Mouse (Mus musculus): ENCODE measurements around the gene Osbpl9.

Gene Osbpl9

DNA sequence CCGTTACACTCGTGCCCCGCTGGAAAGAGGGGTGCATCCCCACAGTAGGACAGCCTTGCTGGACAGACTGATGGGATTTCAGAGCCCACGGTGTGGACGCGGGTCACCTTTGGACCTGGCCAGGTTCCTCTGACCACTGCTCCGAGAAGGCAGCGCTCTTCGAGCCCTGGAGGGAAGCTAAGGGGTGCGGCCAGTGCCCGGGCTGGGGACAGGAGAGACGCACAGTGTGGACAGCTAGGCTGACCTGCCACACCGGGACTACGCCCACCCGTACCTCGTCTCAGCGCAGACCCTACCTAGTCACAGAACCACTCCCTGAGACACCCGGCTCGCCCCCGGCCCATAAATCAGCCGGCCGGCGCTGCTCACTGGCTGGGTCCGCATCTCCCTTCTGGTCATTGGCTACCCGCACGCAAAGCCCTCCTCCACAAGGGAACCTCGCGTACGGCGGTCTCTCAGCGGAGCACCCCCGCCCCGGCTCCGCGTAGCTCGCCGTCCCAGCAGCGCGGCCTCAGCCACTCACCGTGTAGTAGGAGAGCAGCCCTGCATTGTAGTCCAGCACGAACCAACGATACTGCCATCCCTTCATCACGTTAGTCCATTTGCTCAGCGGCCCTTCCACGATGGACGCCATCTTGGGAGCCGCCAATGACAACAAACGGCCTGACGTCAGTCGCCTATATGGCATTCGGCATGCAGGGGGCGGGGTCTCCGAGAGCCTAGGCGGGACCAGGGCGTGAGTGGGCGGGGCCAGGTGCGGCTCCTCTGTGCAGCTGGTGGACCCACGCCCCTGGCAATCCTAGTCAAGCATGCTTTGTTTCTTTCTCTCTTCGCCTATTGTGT, at the start of gene Osbpl9:
TSS of gene Osbpl9 (minus strand) at position 691 of the 843 bp plus-strand sequence.
- peak; percentile 99 for DNase-seq (ENCODE audit: inconsistent ontology term)

- no peak for DNase-seq (ENCODE audit: inconsistent ontology term)
Measured at GRCm38 (mm10) chr4:109251605-109252004, 49.5 kb upstream of the Osbpl9 start.

GRCm38 (mm10) chr4:109245016-109245620, 43.0 kb upstream of the Osbpl9 start:
- DNase-seq (ENCODE audit: inconsistent ontology term): no peak

DNA sequence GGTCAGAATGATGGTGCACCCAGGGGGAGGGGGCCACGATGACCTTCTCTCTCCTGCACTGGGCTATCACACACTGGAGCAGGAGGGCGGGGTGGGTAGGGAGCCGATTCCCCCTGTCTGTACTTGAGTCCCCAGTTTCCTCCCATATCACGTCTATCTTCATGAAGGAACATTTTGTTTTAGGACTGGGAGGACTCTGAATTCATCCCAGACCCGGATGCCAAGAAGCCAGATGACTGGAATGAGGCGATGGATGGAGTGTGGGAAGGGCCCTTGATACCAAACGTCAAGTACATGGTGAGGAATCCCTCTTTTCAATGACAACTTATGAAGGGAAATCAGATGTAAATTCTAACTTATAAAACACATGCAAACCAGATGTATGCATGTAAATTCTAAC, 42.4 kb upstream of the Osbpl9 start:
- DNase-seq (ENCODE audit: inconsistent ontology term): no peak

DNA sequence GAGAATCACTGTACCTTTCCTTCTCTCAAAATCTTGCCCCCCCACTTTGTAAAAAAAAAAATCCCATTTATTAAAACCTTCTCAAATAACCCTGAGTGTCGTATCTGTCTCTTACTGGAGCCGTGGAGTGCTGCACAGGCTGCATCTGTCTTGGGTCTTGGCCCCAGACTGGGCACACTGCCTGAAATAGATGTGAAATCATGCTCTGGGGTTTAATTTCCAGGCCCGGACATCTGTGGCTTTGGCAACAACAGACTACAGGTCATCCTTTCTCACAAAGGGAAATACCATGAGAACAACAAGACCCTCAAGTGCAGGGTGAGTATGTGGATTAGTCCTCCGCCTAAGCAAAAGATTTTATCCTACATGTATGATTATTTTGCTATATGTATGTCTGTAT, 39.9 kb upstream of the Osbpl9 start:
- DNase-seq (ENCODE audit: inconsistent ontology term): peak; percentile 87

GRCm38 (mm10) chr4:109241221-109241620, 39.1 kb upstream of the Osbpl9 start:
- DNase-seq (ENCODE audit: inconsistent ontology term): no peak

GRCm38 (mm10) chr4:109238428-109239268, 36.6 kb upstream of the Osbpl9 start:
- peak; percentile 45 for DNase-seq (ENCODE audit: inconsistent ontology term)

DNA sequence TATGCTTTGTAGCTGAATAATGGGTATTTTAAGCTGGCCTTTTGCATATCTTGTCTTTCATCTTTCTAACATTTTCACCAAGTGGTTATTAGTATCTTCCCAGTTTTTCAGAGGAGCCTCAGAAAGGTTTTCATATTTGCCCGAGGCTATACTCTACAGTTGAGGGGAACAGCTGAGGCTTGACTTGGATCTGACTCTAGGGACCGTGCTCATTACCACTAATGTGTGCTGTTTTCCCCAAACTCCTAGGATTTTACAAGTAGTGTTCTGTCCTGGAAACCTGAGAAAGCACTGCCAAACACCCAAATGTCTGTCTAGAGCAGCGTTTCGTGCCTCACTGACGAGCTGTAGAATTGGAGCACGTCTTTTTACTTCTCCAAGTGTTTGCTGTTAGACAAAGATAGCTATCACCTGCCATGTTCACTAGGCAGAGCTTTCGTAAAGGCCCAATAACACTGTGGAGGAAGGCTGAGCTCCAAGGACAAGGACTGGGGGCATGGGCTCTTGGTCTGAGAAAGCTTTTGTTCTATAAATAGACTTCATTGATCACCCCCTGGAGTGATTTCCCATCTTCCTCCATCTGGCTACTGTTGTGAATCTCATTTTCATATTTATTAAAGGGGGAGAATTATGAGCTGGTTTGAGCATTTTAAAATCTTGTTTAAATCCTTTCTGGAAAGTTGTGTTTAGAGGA, 34.3 kb upstream of the Osbpl9 start:
- DNase-seq (ENCODE audit: inconsistent ontology term): no peak

DNA sequence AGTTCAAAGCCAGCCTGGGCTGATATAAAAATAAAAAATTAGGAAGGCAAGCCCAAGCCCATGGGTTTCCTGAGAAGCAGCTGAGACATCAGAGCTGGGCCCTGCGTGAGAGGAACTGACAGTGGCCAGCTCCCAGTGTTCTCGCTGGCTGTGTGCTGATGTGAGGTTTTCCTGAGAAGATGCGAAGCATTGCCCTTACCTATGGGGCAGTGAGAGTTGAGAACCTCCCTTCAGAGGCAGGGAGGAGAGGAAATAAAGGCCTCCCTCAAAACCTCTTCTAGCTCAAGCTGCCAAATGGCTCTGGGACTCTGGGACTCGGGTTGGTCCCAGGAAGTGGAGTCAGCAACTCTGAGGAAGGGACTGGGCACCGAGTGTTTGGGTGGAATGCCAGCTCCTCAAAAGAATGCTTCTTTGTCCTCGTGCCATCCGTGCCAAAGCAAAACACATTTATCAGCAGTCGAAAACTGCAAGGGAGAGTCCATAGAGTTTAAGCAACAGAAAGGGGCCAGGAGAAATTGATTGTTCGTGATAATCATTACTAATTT, 32.8 kb upstream of the Osbpl9 start:
- peak; percentile 80 for DNase-seq (ENCODE audit: inconsistent ontology term)

DNA sequence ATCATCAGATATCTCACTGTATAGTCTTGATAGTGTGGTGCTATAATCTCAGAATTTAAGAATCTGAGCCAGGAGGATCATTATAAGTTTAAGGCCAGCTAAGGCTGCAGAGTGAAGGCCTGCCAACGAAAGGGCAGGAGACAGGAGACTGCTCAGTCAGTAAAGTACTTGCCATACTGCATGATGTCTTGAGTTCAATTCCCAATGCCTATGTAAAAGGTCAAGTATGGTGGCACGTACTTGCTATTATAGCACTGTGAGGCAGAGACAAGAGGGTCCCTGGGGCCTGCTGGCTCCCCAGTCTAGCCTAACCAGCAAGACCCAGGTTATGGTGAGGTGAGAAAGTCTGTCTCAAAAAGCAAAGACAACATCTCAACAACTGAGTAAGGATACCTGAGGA, 32.1 kb upstream of the Osbpl9 start, which contains the start of gene Calr4:
TSS of gene Calr4 (plus strand) at position 301 of the 400 bp plus-strand sequence.
- DNase-seq (ENCODE audit: inconsistent ontology term): no peak

DNA sequence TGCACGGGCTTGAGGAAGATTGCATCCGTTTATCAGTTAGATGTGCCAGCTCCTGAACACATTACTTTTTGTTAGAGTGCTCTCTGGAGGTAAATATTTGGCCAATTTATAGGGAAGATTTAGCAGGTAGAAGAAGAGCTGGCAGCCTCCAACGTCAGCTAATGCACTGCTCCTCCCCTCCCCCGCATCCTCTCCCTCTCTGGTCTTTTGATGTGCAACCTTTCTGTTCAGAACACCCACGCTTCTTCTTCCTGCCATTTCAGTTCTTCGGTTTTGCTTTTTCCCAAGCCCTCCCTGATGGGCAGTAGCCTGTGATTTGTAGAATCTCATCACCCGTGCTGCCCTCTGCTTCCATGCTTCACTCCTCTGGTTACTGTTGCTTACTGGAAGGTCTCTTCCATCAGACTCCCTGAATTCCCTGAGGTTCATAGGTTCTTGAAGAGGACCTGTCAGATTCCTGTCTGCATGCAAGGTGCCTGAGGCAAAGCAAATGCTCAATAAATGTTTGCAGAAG, 27.8 kb upstream of the Osbpl9 start:
- DNase-seq (ENCODE audit: inconsistent ontology term): no peak

- no peak for DNase-seq (ENCODE audit: inconsistent ontology term)
Measured at GRCm38 (mm10) chr4:109226071-109226470, 24.0 kb upstream of the Osbpl9 start.

- DNase-seq (ENCODE audit: inconsistent ontology term): no peak
Measured at GRCm38 (mm10) chr4:109225606-109226005, 23.5 kb upstream of the Osbpl9 start.

DNA sequence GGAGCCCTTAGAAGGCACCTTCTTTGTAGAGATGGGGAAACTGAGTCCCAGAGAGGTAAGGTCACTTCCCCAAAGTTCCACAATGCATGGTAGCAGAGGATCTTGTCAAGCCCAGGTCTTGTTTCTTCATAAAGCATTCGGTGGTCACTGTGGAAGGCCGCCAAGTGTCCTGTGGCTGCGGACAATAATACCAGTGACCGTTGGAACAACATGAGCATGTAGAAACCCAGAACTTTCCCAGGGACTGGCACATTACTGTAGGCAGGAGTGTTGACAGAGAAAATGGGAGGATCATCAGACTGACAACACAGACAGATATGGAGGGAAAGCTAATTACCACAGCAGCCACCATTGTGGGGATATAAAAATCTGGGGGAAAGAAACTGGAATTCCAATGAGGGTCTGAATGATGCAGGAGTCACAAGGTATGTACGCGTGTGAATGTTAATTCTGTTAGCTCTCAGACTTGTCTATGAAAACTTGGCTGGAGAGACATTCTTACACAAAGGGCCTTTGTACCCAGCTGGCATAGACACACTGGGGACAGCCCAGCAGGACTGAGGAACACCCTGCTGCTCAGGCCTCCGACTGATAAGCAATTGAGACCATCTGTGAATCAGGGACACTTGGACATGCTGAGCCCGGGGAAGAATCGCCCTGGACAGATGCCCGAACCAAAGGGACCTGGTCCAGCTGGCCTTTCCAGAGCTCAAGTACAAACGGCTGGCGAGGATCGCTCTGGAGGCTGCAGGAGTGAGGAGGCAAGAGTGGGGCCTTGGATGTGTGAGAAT, 22.9 kb upstream of the Osbpl9 start:
- DNase-seq (ENCODE audit: inconsistent ontology term): peak; percentile 98

GRCm38 (mm10) chr4:109222001-109222400, 19.9 kb upstream of the Osbpl9 start:
- DNase-seq (ENCODE audit: inconsistent ontology term): no peak

- no peak for DNase-seq (ENCODE audit: inconsistent ontology term)
Measured at GRCm38 (mm10) chr4:109220441-109220940, 18.4 kb upstream of the Osbpl9 start.

GRCm38 (mm10) chr4:109218008-109218407, 15.9 kb upstream of the Osbpl9 start:
- no peak for DNase-seq (ENCODE audit: inconsistent ontology term)

GRCm38 (mm10) chr4:109213986-109214385, 11.9 kb upstream of the Osbpl9 start:
- no peak for DNase-seq (ENCODE audit: inconsistent ontology term)

DNA sequence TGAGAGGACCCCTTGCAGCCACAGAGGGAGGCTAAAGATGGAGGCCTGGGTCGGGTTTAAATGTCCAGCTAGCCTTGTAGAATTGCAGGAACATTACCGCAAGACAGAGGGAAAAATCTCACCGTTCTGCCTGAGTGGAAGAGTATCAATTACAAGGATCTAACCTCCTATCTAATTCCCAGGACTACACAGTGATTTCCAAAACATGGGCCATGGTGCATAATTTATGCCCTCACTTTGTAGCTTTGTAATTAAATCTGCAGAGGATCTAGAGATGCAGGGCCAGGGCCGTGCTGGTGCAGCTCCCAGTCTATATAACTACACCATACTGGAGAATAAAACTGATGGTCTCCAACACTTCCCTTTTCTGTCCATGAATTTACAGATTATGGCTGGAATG, 8.8 kb upstream of the Osbpl9 start:
- DNase-seq (ENCODE audit: inconsistent ontology term): no peak

- DNase-seq (ENCODE audit: inconsistent ontology term): peak; percentile 31
Measured at GRCm38 (mm10) chr4:109210253-109210652, 8.2 kb upstream of the Osbpl9 start.
